Mouse (Mus musculus) liver, embryonic 14.5 days (tissue): ENCODE data around the gene Chchd3. TPM values are rescaled to one million over a fixed set of nuclear protein-coding genes. Genes with fewer than 3 reads are reported as not detected.

Source experiments
- ATAC-seq: fragments of 200-750 bp; cut with Nextera tagmentation; 2 replicates; pipeline ENCODE4 v1.8.0; 2017; ENCODE audit warnings: moderate number of reproducible peaks, mild to moderate bottlenecking, moderate library complexity; ENCODE audit not compliant: insufficient read depth
- DNase-seq, 3 experiments: peaks; one replicate each; pipeline ENCODE4 v3.0.0-alpha.2; 2012 to 2013; ENCODE audit warnings: low read depth in 3 of 3, low spot score in 3 of 3
- H3K27ac ChIP-seq: fragments of 300-500 bp; sonication (generic); 2 replicates; pipeline ENCODE4 v1.5.1; 2014; ENCODE audit warnings: moderate library complexity, mild to moderate bottlenecking, control low read depth, inconsistent platforms
- H3K27me3 ChIP-seq: fragments of 300-500 bp; sonication (generic); 2 replicates; pipeline ENCODE4 v1.6.1; 2014; ENCODE audit warnings: mild to moderate bottlenecking, low read length, moderate library complexity; ENCODE audit not compliant: control insufficient read depth, insufficient read depth
- H3K36me3 ChIP-seq: fragments of 300-500 bp; sonication (generic); replicated peaks from 2 replicates; pipeline ENCODE4 v1.6.1; 2014; ENCODE audit warnings: low read depth; ENCODE audit not compliant: control insufficient read depth, insufficient read depth
- H3K4me1 ChIP-seq, 2 experiments: fragments of 200-500 bp in 1 of 2; fragments of 300-500 bp in 1 of 2; sonication (generic) in 1 of 2; replicated peaks; 2 replicates each; pipeline ENCODE4 v1.6.1; 2012 to 2014; ENCODE audit warnings: antibody characterized with exemption in 1 of 2, inconsistent platforms in 1 of 2, low read length in 1 of 2; ENCODE audit not compliant: control insufficient read depth in 2 of 2, insufficient read depth in 2 of 2
- H3K4me2 ChIP-seq: fragments of 300-500 bp; sonication (generic); 2 replicates; pipeline ENCODE4 v1.6.1; 2014; ENCODE audit warnings: low read depth, mild to moderate bottlenecking, control low read depth, moderate library complexity
- H3K4me3 ChIP-seq, 2 experiments: fragments of 200-500 bp in 1 of 2; fragments of 300-500 bp in 1 of 2; sonication (generic) in 1 of 2; 2 replicates each; pipeline ENCODE4 v1.5.1; 2012 to 2014; ENCODE audit warnings: low read depth in 2 of 2, low read length in 2 of 2, mild to moderate bottlenecking in 2 of 2, control low read depth in 1 of 2, inconsistent platforms in 1 of 2, moderate library complexity in 1 of 2; ENCODE audit not compliant: insufficient read depth in 1 of 2
- H3K9ac ChIP-seq: fragments of 300-500 bp; sonication (generic); replicated peaks from 2 replicates; pipeline ENCODE4 v1.6.1; 2014; ENCODE audit warnings: mild to moderate bottlenecking, control low read depth, moderate library complexity
- H3K9me3 ChIP-seq: fragments of 300-500 bp; sonication (generic); 2 replicates; pipeline ENCODE4 v1.6.1; 2016; ENCODE audit warnings: low read length, mixed read lengths; ENCODE audit not compliant: control insufficient read depth
- CTCF ChIP-seq: IDR thresholded peaks from 2 replicates; pipeline ENCODE4 v1.5.1; 2016; ENCODE audit warnings: antibody characterized with exemption, low read depth, control low read depth
- EP300 ChIP-seq: IDR thresholded peaks from 2 replicates; pipeline ENCODE4 v1.6.1; 2016; ENCODE audit warnings: antibody characterized with exemption, low read depth
- WGBS: fragments of 180-500 bp; shearing (Covaris S2); extraction: QIAGEN DNeasy Blood & Tissue Kit; methylation state at CpG from one replicate; pipeline ENCODE4 v1.1.7; 2014; ENCODE audit not compliant: insufficient replicate concordance; 5-methylcytosine and 5-hydroxymethylcytosine counted together
- polyA plus RNA-seq, 2 experiments: library from polyadenylated mRNA; depleted of rRNA in 1 of 2; stranded (reverse) in 1 of 2; unstranded in 1 of 2; fragments of >200 nt; fragmentation: Nextera tagmentation in 1 of 2; extraction: Ambion mirVana in 1 of 2; gene quantifications; 2 replicates each; pipeline versions ENCODE4 v1.2.1 to v1.2.3; 2012 to 2014

Chchd3 gene
- polyA plus RNA-seq, 2 experiments = 43.9 to 76.5 TPM

DNA sequence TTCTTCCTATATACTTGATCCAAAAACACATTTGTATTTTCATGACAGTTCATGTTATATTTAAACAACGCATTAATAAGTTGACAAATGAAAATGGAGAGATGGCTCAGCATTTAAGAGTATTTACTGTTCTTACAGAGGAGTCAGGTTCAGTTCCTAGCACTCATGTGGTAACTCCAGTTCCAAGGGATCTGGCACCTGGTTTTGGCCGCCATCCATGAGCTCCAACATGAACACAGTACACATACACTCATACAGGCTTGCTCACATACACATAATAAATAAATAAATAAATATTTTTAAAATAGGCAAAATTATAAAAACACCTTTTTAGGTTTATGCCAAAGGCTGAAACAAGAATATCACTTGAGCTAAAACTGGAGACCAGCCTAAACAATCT is 35.0 kb downstream of the Chchd3 start:
- Histone ChIP-seq H3K4me1 (no peaks in the 10 kb centered on the region), H3K36me3 (no peaks in the 10 kb centered on the region), H3K27ac (no peak overlapping the region), H3K27me3 (no peaks in the 10 kb centered on the region), H3K4me3 (no peak overlapping the region), H3K9me3 (no peaks in the 10 kb centered on the region), H3K4me2 (no peak overlapping the region), H3K9ac (no peak overlapping the region)
- ATAC-seq = no peak
- TF ChIP-seq EP300 (no peak), CTCF (no peak)
- no peak for DNase-seq
- 80% methylated on average over 2 of the region's 2 CpGs for WGBS

DNA sequence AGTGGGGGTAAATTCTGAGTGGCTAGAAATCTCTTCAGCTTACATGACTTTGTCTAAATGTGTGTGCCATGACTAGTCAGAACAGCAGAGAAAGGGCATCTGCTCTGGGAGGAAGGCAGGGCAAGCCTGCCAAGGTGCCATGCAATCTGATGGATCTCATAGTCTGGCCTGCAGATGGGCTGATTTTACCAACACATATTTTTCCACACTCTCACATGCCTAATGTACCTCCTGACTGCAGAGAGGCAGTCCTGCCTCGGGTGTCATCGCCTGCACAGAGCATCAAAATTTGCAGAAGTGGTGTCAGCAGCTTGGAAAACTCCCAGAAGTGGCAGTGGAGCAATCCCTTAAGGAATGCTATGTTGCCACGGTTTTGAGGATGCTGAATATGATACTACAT is 55.5 kb downstream of the Chchd3 start:
- no peak for TF ChIP-seq EP300
- TF ChIP-seq CTCF = no peak
- Histone ChIP-seq H3K27me3 (no peaks in the 10 kb centered on the region), H3K36me3 (no peaks in the 10 kb centered on the region), H3K4me2 (no peak overlapping the region), H3K27ac (no peak overlapping the region), H3K4me3 (no peak overlapping the region), H3K9me3 (no peaks in the 10 kb centered on the region), H3K4me1 (no peaks in the 10 kb centered on the region), H3K9ac (no peak overlapping the region)
- no peak for ATAC-seq
- 63% methylated on average over 3 of the region's 3 CpGs for WGBS
- no peak for DNase-seq

DNA sequence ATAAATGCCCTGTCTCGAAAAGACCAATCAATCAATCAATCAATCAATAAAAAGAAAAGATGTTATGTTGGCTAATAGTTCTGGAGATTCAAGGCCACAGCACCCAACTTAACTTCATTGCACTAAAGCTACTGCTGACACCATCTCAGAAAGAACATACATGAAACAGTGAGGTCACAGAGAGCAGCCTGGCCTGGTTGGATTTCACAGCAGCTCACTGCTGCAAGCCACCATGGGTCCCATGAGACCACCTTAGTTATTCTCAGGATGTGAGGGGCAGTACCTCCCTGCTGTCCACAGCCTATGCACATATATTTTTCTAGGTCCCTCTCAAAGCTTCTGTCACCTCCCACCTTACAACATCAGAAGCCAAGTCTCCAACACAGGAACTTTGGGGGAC is 57.1 kb downstream of the Chchd3 start:
- TF ChIP-seq CTCF (no peak), EP300 (no peak)
- no peak overlapping the region for H3K27ac ChIP-seq
- 49% methylated on average over 1 of the region's 1 CpGs for WGBS
- no peaks in the 10 kb centered on the region for H3K9me3 ChIP-seq
- no peaks in the 10 kb centered on the region for H3K27me3 ChIP-seq
- H3K4me3 ChIP-seq = no peak overlapping the region
- no peaks in the 10 kb centered on the region for H3K4me1 ChIP-seq
- H3K36me3 ChIP-seq = no peaks in the 10 kb centered on the region
- no peak overlapping the region for H3K9ac ChIP-seq
- DNase-seq (no peak), ATAC-seq (no peak)
- no peak overlapping the region for H3K4me2 ChIP-seq

DNA sequence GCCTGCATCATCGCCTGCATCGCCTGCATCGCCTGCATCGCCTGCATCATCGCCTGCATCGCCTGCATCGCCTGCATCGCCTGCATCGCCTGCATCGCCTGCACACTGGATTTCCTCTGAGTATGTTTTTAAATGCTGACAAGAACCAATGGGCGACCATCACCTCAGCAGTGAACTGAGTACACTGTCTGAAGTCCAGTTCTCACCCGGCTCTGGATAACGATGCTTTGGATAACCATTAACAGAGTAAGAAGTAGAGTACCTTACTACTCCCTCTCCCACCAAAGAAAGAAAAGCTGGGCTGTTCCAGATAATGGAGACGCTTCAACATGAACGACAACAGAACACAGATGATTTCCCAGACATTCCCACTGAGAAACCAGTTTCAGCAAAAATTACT is 58.8 kb downstream of the Chchd3 start:
- Histone ChIP-seq H3K27ac (no peak overlapping the region), H3K4me3 (no peak overlapping the region), H3K36me3 (no peaks in the 10 kb centered on the region), H3K9ac (no peak overlapping the region), H3K27me3 (no peaks in the 10 kb centered on the region), H3K4me2 (no peak overlapping the region), H3K9me3 (no peaks in the 10 kb centered on the region), H3K4me1 (no peaks in the 10 kb centered on the region)
- DNase-seq (no peak), ATAC-seq (no peak)
- 84% methylated on average over 15 of the region's 15 CpGs for WGBS
- no peak for TF ChIP-seq CTCF
- no peak for TF ChIP-seq EP300

DNA sequence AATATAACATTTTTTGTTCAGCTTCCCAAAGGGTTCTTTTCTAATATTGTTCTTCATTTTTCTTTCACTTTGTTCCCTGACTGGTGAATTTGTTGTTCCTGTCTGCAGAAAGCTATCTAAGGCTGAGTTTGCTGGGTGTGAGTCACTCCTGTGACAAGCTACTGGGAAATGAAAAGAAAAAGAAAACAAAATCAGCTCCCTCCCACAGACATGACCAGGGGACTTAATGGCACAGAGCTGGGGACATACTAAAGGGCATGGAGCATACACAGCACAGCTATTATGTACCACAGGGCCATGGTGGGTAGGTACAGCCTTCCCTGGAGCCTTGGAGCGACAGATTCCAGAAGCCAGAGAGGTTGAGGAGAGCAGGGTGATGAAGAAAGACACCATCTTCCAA is 63.5 kb downstream of the Chchd3 start:
- Histone ChIP-seq H3K27ac (no peak overlapping the region), H3K9me3 (no peaks in the 10 kb centered on the region), H3K27me3 (no peaks in the 10 kb centered on the region), H3K4me1 (no peaks in the 10 kb centered on the region), H3K36me3 (no peaks in the 10 kb centered on the region), H3K4me2 (no peak overlapping the region), H3K4me3 (no peak overlapping the region), H3K9ac (no peak overlapping the region)
- ATAC-seq = no peak
- 84% methylated on average over 1 of the region's 1 CpGs for WGBS
- no peak for DNase-seq
- TF ChIP-seq EP300 (no peak), CTCF (no peak)

DNA sequence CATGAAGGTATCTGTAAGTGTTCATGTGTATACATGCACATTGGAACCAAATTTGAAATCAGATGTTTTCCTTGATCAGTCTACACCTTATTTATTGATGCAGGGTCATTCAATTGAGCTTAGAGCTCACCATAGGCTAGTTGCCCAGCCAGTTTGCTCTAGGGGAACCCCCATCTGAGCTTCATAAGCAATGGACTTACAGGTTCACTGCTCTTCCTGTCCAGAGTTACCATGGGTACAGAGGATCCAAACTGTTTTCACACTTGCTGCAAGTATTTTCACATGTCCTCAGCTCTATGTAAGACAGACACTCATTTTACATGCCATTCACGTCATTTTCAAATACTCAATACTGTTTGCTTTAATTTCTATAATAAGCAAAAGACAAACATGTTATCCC is 66.2 kb downstream of the Chchd3 start:
- Histone ChIP-seq H3K27me3 (no peaks in the 10 kb centered on the region), H3K36me3 (no peaks in the 10 kb centered on the region), H3K9me3 (no peaks in the 10 kb centered on the region), H3K27ac (no peak overlapping the region), H3K9ac (no peak overlapping the region), H3K4me3 (no peak overlapping the region), H3K4me1 (no peaks in the 10 kb centered on the region), H3K4me2 (no peak overlapping the region)
- 85% methylated on average over 1 of the region's 1 CpGs for WGBS
- TF ChIP-seq EP300 = no peak
- no peak for TF ChIP-seq CTCF
- ATAC-seq = no peak
- no peak for DNase-seq
